Mouse (Mus musculus): ENCODE measurements around the gene Stmn1. TPM values are rescaled to one million over a fixed set of nuclear protein-coding genes. Genes with fewer than 3 reads are reported as not detected.
"Not testable (repeated sequence)": the region's sequence is repeated elsewhere in the genome, so short reads cannot be mapped to it uniquely, and the experiment has no call there.

Gene Stmn1
- total RNA-seq, 2 experiments from 2014 or later, result 868 to 1,207 TPM

- ATAC-seq (replicated peaks; ENCODE audit: poor library complexity), result no peak
Observed at GRCm38 (mm10) chr4:134483696-134484095, 15.6 kb downstream of the Stmn1 start.

GRCm38 (mm10) chr4:134484231-134484630 lies 16.1 kb downstream of the Stmn1 start:
- no peak for ATAC-seq (replicated peaks; ENCODE audit: poor library complexity)

- ATAC-seq (replicated peaks; ENCODE audit: poor library complexity), result no peak
Observed at GRCm38 (mm10) chr4:134485151-134485900, 17.2 kb downstream of the Stmn1 start.

GRCm38 (mm10) chr4:134488211-134488610 lies 20.1 kb downstream of the Stmn1 start:
- ATAC-seq (replicated peaks; ENCODE audit: poor library complexity), result no peak

GRCm38 (mm10) chr4:134489986-134490665 lies 22.0 kb downstream of the Stmn1 start:
- no peak for ATAC-seq (replicated peaks; ENCODE audit: poor library complexity)

GRCm38 (mm10) chr4:134491716-134492115 lies 23.6 kb downstream of the Stmn1 start:
- ATAC-seq (replicated peaks; ENCODE audit: poor library complexity), result 0 out of 2 replicates have a peak, but pooled peaks have one; percentile 30

GRCm38 (mm10) chr4:134494161-134494560 lies 26.0 kb downstream of the Stmn1 start:
- not testable (repeated sequence) for ATAC-seq (replicated peaks; ENCODE audit: poor library complexity)

- peak; percentile 56 for ATAC-seq (replicated peaks; ENCODE audit: poor library complexity)
Observed at GRCm38 (mm10) chr4:134494780-134495545, 26.8 kb downstream of the Stmn1 start.

GRCm38 (mm10) chr4:134495546-134495923 lies 27.4 kb downstream of the Stmn1 start:
- no peak for ATAC-seq (replicated peaks; ENCODE audit: poor library complexity)

- peak; percentile 66 for ATAC-seq (replicated peaks; ENCODE audit: poor library complexity)
Observed at GRCm38 (mm10) chr4:134496595-134497210, 28.6 kb downstream of the Stmn1 start, which contains the start of gene Paqr7. TSS of gene Paqr7 (plus strand) at chr4:134496697.

- peak; percentile 4; the same call in 1 of the 2 replicates for ATAC-seq (replicated peaks; ENCODE audit: poor library complexity)
Observed at GRCm38 (mm10) chr4:134497223-134497622, 29.1 kb downstream of the Stmn1 start.

GRCm38 (mm10) chr4:134497986-134498731 lies 30.0 kb downstream of the Stmn1 start:
- no peak for ATAC-seq (replicated peaks; ENCODE audit: poor library complexity)

GRCm38 (mm10) chr4:134498983-134499382 lies 30.9 kb downstream of the Stmn1 start:
- not testable (repeated sequence) for ATAC-seq (replicated peaks; ENCODE audit: poor library complexity)

GRCm38 (mm10) chr4:134501095-134501494 lies 33.0 kb downstream of the Stmn1 start:
- ATAC-seq (replicated peaks; ENCODE audit: poor library complexity), result no peak

- peak; percentile 61 for ATAC-seq (replicated peaks; ENCODE audit: poor library complexity)
Observed at GRCm38 (mm10) chr4:134503686-134504357, 35.7 kb downstream of the Stmn1 start.

- no peak for ATAC-seq (replicated peaks; ENCODE audit: poor library complexity)
Observed at GRCm38 (mm10) chr4:134505303-134505789, 37.2 kb downstream of the Stmn1 start.

GRCm38 (mm10) chr4:134505966-134506594 lies 38.0 kb downstream of the Stmn1 start:
- ATAC-seq (replicated peaks; ENCODE audit: poor library complexity), result peak; percentile 81

GRCm38 (mm10) chr4:134506713-134507112 lies 38.6 kb downstream of the Stmn1 start:
- ATAC-seq (replicated peaks; ENCODE audit: poor library complexity), result no peak

- ATAC-seq (replicated peaks; ENCODE audit: poor library complexity), result no peak
Observed at GRCm38 (mm10) chr4:134510396-134510795, 42.3 kb downstream of the Stmn1 start.
